Mouse (Mus musculus) stomach, embryonic 14.5 days (tissue): Measurements from ENCODE around the gene Clasp1. TPM values are rescaled to one million over a fixed set of nuclear protein-coding genes. Genes with fewer than 3 reads are reported as not detected.

ENCODE experiments used
- ATAC-seq: fragments of 200-750 bp; cut with Nextera tagmentation; 2 replicates; pipeline ENCODE4 v1.8.0; 2017; ENCODE audit warnings: low read depth, moderate TSS enrichment; ENCODE audit not compliant: insufficient number of reproducible peaks, insufficient read depth, low FRiP score
- H3K27ac ChIP-seq: fragments of 300-500 bp; sonication (generic); 2 replicates; pipeline ENCODE4 v1.5.1; 2014; ENCODE audit warnings: mild to moderate bottlenecking, low read length, moderate library complexity, mixed read lengths
- H3K27me3 ChIP-seq: fragments of 300-500 bp; sonication (generic); 2 replicates; pipeline ENCODE4 v1.6.1; 2014; ENCODE audit warnings: low read length, control low read depth, mixed read lengths; ENCODE audit not compliant: control insufficient read depth, insufficient read depth
- H3K36me3 ChIP-seq: fragments of 300-500 bp; sonication (generic); 2 replicates; pipeline ENCODE4 v1.6.1; 2014; ENCODE audit warnings: mild to moderate bottlenecking, control low read depth, low read length, moderate library complexity, mixed read lengths; ENCODE audit not compliant: control insufficient read depth, insufficient read depth
- H3K4me1 ChIP-seq: fragments of 300-500 bp; sonication (generic); 2 replicates; pipeline ENCODE4 v1.6.1; 2014; ENCODE audit warnings: low read length, control low read depth, mixed read lengths; ENCODE audit not compliant: control insufficient read depth, insufficient read depth
- H3K4me2 ChIP-seq: fragments of 300-500 bp; sonication (generic); replicated peaks from 2 replicates; pipeline ENCODE4 v1.6.1; 2014; ENCODE audit warnings: low read depth, low read length, control low read depth
- H3K4me3 ChIP-seq: fragments of 300-500 bp; sonication (generic); 2 replicates; pipeline ENCODE4 v1.5.1; 2014; ENCODE audit warnings: low read depth, low read length, control low read depth
- H3K9ac ChIP-seq: fragments of 300-500 bp; sonication (generic); replicated peaks from 2 replicates; pipeline ENCODE4 v1.6.1; 2014; ENCODE audit warnings: low read depth, mild to moderate bottlenecking, control low read depth, low read length, moderate library complexity, mixed read lengths
- H3K9me3 ChIP-seq: fragments of 300-500 bp; sonication (generic); 2 replicates; pipeline ENCODE4 v1.6.1; 2016; ENCODE audit warnings: low read depth, low read length, control low read depth; ENCODE audit not compliant: control insufficient read depth
- WGBS: fragments of 180-500 bp; shearing (Covaris S2); extraction: QIAGEN DNeasy Blood & Tissue Kit; methylation state at CpG from one replicate; pipeline ENCODE4 v1.1.7; 2014; 5-methylcytosine and 5-hydroxymethylcytosine counted together
- polyA plus RNA-seq: library from polyadenylated mRNA; unstranded; fragments of >200 nt; fragmentation: Nextera tagmentation; extraction: Ambion mirVana; gene quantifications from 2 replicates; pipeline ENCODE4 v1.2.1, GENCODE M21; 2014

Gene Clasp1
- polyA plus RNA-seq, 1 experiment from 2014 or later, result 76.5 TPM

GRCm38 (mm10) chr1:118481703-118482102 lies 92.8 kb downstream of the Clasp1 start:
- Histone ChIP-seq H3K9ac (no peak overlapping the region), H3K27me3 (no peaks in the 10 kb centered on the region), H3K36me3 (no peaks in the 10 kb centered on the region), H3K4me3 (no peak overlapping the region), H3K9me3 (no peaks in the 10 kb centered on the region), H3K27ac (no peak overlapping the region), H3K4me1 (no peaks in the 10 kb centered on the region), H3K4me2 (no peak overlapping the region)
- no peak for ATAC-seq
- 65% methylated on average over 6 of the region's 6 CpGs for WGBS

- Histone ChIP-seq H3K4me3 (no peak overlapping the region), H3K9ac (no peak overlapping the region), H3K9me3 (no peaks in the 10 kb centered on the region), H3K36me3 (no peaks in the 10 kb centered on the region), H3K4me1 (no peaks in the 10 kb centered on the region), H3K27ac (no peak overlapping the region), H3K27me3 (no peaks in the 10 kb centered on the region), H3K4me2 (no peak overlapping the region)
- no peak for ATAC-seq
- WGBS, result 58% methylated on average over 8 of the region's 8 CpGs
Measured at GRCm38 (mm10) chr1:118482285-118483019, 93.6 kb downstream of the Clasp1 start.

GRCm38 (mm10) chr1:118483504-118484096 lies 94.7 kb downstream of the Clasp1 start:
- Histone ChIP-seq H3K27ac (no peak overlapping the region), H3K36me3 (no peaks in the 10 kb centered on the region), H3K27me3 (no peaks in the 10 kb centered on the region), H3K4me2 (no peak overlapping the region), H3K4me3 (no peak overlapping the region), H3K9me3 (no peaks in the 10 kb centered on the region), H3K4me1 (no peaks in the 10 kb centered on the region), H3K9ac (no peak overlapping the region)
- WGBS, result 76% methylated on average over 6 of the region's 6 CpGs
- ATAC-seq, result no peak

GRCm38 (mm10) chr1:118485572-118485971 lies 96.7 kb downstream of the Clasp1 start:
- Histone ChIP-seq H3K27me3 (no peaks in the 10 kb centered on the region), H3K4me1 (no peaks in the 10 kb centered on the region), H3K4me2 (no peak overlapping the region), H3K4me3 (no peak overlapping the region), H3K27ac (no peak overlapping the region; the same call in 1 of the 2 replicates), H3K36me3 (no peaks in the 10 kb centered on the region), H3K9me3 (no peaks in the 10 kb centered on the region), H3K9ac (no peak overlapping the region)
- ATAC-seq, result no peak
- WGBS, result 55% methylated on average over 3 of the region's 3 CpGs

- Histone ChIP-seq H3K4me2 (no peak overlapping the region), H3K27ac (no peak overlapping the region; the same call in 1 of the 2 replicates), H3K9me3 (no peaks in the 10 kb centered on the region), H3K9ac (no peak overlapping the region), H3K36me3 (no peaks in the 10 kb centered on the region), H3K4me1 (no peaks in the 10 kb centered on the region), H3K4me3 (no peak overlapping the region), H3K27me3 (no peaks in the 10 kb centered on the region)
- ATAC-seq, result no peak
Measured at GRCm38 (mm10) chr1:118486021-118486420, 97.2 kb downstream of the Clasp1 start.

GRCm38 (mm10) chr1:118492811-118493210 lies 104.0 kb downstream of the Clasp1 start:
- WGBS, result 84% methylated on average over 3 of the region's 3 CpGs
- H3K4me3 ChIP-seq, result no peak overlapping the region
- no peak overlapping the region for H3K9ac ChIP-seq
- H3K4me1 ChIP-seq, result no peaks in the 10 kb centered on the region
- H3K36me3 ChIP-seq, result no peaks in the 10 kb centered on the region; the same call in 1 of the 2 replicates
- H3K9me3 ChIP-seq, result no peaks in the 10 kb centered on the region
- H3K27me3 ChIP-seq, result no peaks in the 10 kb centered on the region
- H3K27ac ChIP-seq, result no peak overlapping the region
- no peak overlapping the region for H3K4me2 ChIP-seq
- no peak for ATAC-seq

- H3K9ac ChIP-seq, result no peak overlapping the region
- WGBS, result 95% methylated on average over 9 of the region's 9 CpGs
- H3K36me3 ChIP-seq, result peaks cover 3% of the 10 kb centered on the region
- H3K4me3 ChIP-seq, result no peak overlapping the region
- H3K9me3 ChIP-seq, result no peaks in the 10 kb centered on the region
- H3K4me1 ChIP-seq, result no peaks in the 10 kb centered on the region
- H3K27me3 ChIP-seq, result no peaks in the 10 kb centered on the region
- H3K27ac ChIP-seq, result no peak overlapping the region
- no peak overlapping the region for H3K4me2 ChIP-seq
- no peak for ATAC-seq
Measured at GRCm38 (mm10) chr1:118494551-118494950, 105.7 kb downstream of the Clasp1 start.

GRCm38 (mm10) chr1:118498311-118498710 lies 109.5 kb downstream of the Clasp1 start:
- Histone ChIP-seq H3K4me1 (no peaks in the 10 kb centered on the region), H3K9ac (no peak overlapping the region), H3K4me3 (no peak overlapping the region), H3K27ac (no peak overlapping the region), H3K4me2 (no peak overlapping the region), H3K27me3 (no peaks in the 10 kb centered on the region), H3K36me3 (peaks cover 36% of the 10 kb centered on the region), H3K9me3 (no peaks in the 10 kb centered on the region)
- peak; percentile 58; the same call in 1 of the 2 replicates for ATAC-seq
- WGBS, result 75% methylated on average over 5 of the region's 5 CpGs
